Mouse (Mus musculus) hindbrain, embryonic 14.5 days (tissue): ENCODE measurements around the gene Svs4. TPM values are rescaled to one million over a fixed set of nuclear protein-coding genes. Genes with fewer than 3 reads are reported as not detected.
"Not testable (repeated sequence)": the region's sequence is repeated elsewhere in the genome, so short reads cannot be mapped to it uniquely, and the experiment has no call there.

ENCODE experiments used
- ATAC-seq: fragments of 200-750 bp; cut with Nextera tagmentation; 2 replicates; pipeline ENCODE4 v1.8.0; 2017; ENCODE audit warnings: moderate number of reproducible peaks, mild to moderate bottlenecking, moderate TSS enrichment, moderate library complexity; ENCODE audit not compliant: low FRiP score
- DNase-seq: peaks from one replicate; pipeline ENCODE4 v3.0.0-alpha.2; 2015; ENCODE audit warnings: low spot score
- H3K27ac ChIP-seq: fragments of 300-500 bp; sonication (generic); 2 replicates; pipeline ENCODE4 v1.5.1; 2014; ENCODE audit warnings: mild to moderate bottlenecking, moderate library complexity
- H3K27me3 ChIP-seq: fragments of 300-500 bp; sonication (generic); 2 replicates; pipeline ENCODE4 v1.6.1; 2014; ENCODE audit warnings: mild to moderate bottlenecking, low read length, mixed read lengths; ENCODE audit not compliant: control insufficient read depth, insufficient read depth
- H3K36me3 ChIP-seq: fragments of 300-500 bp; sonication (generic); replicated peaks from 2 replicates; pipeline ENCODE4 v1.6.1; 2014; ENCODE audit not compliant: control insufficient read depth, insufficient read depth
- H3K4me1 ChIP-seq: fragments of 300-500 bp; sonication (generic); replicated peaks from 2 replicates; pipeline ENCODE4 v1.6.1; 2014; ENCODE audit warnings: antibody characterized with exemption, low read length, mixed read lengths; ENCODE audit not compliant: control insufficient read depth, insufficient read depth
- H3K4me2 ChIP-seq: fragments of 300-500 bp; sonication (generic); replicated peaks from 2 replicates; pipeline ENCODE4 v1.6.1; 2014; ENCODE audit warnings: mild to moderate bottlenecking, moderate library complexity
- H3K4me3 ChIP-seq: fragments of 300-500 bp; sonication (generic); replicated peaks from 2 replicates; pipeline ENCODE4 v1.5.1; 2014; ENCODE audit warnings: mild to moderate bottlenecking, low read length
- H3K9ac ChIP-seq: fragments of 300-500 bp; sonication (generic); 2 replicates; pipeline ENCODE4 v1.6.1; 2014
- H3K9me3 ChIP-seq: fragments of 300-500 bp; sonication (generic); 2 replicates; pipeline ENCODE4 v1.6.1; 2016; ENCODE audit warnings: low read length; ENCODE audit not compliant: control insufficient read depth
- WGBS: fragments of 180-500 bp; shearing (Covaris S2); extraction: QIAGEN DNeasy Blood & Tissue Kit; methylation state at CpG from one replicate; pipeline ENCODE4 v1.1.7; 2014; 5-methylcytosine and 5-hydroxymethylcytosine counted together
- polyA plus RNA-seq: library from polyadenylated mRNA; unstranded; fragments of >200 nt; fragmentation: Nextera tagmentation; extraction: Ambion mirVana; gene quantifications from 2 replicates; pipeline ENCODE4 v1.2.1, GENCODE M21; 2014

Svs4 gene
- polyA plus RNA-seq = not detected in 2 replicates

DNA sequence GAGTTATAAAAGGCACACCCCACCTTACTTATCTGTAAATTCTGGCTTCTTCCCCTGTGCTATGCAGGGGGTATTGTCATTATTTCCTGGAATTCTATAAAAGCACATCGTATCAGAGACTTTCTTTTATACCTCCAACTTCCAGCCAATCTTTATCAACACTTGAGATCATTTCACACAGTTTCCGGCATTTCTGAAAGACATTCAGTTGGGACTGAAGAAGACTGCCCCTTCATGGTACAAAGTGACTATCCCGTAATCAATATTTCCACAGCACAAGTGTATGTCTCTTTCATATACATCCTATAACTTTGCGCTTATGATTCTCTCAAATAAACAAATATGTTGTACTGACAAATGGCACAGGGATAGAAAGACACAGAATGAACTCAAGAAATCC is at the start of gene Svs4:
Svs4 (minus strand) TSS at position 101 of the 400 bp plus-strand sequence.
- H3K4me1 ChIP-seq = no peaks in the 10 kb centered on the region
- H3K9me3 ChIP-seq = no peaks in the 10 kb centered on the region
- H3K9ac ChIP-seq = no peak within 1 kb of the TSS
- no peak within 1 kb of the TSS for H3K4me2 ChIP-seq
- WGBS = 95% methylated on average over 4 of the region's 4 CpGs
- no peaks in the 10 kb centered on the region for H3K27me3 ChIP-seq
- H3K4me3 ChIP-seq = no peak within 1 kb of the TSS
- H3K36me3 ChIP-seq = no peaks in the 10 kb centered on the region
- DNase-seq (no peak), ATAC-seq (no peak)
- H3K27ac ChIP-seq = no peak within 1 kb of the TSS

- no peaks in the 10 kb centered on the region for H3K9me3 ChIP-seq
- DNase-seq (no peak), ATAC-seq (no peak)
- no peak overlapping the region for H3K27ac ChIP-seq
- 87% methylated on average over 6 of the region's 6 CpGs for WGBS
- H3K27me3 ChIP-seq = no peaks in the 10 kb centered on the region
- H3K9ac ChIP-seq = no peak overlapping the region
- no peaks in the 10 kb centered on the region for H3K36me3 ChIP-seq
- no peak overlapping the region for H3K4me3 ChIP-seq
- H3K4me1 ChIP-seq = no peaks in the 10 kb centered on the region
- H3K4me2 ChIP-seq = no peak overlapping the region
These were observed 42.7 kb upstream of the Svs4 start for GRCm38 (mm10) chr2:164320983-164321382.

- H3K4me3 ChIP-seq, H3K36me3 ChIP-seq, ATAC-seq, H3K27ac ChIP-seq, H3K4me2 ChIP-seq, DNase-seq, H3K9me3 ChIP-seq, H3K27me3 ChIP-seq, H3K9ac ChIP-seq, H3K4me1 ChIP-seq: not testable (repeated sequence)
- WGBS = 72% methylated on average over 1 of the region's 1 CpGs
These were observed 38.2 kb upstream of the Svs4 start, which contains the start of gene Svs6 for GRCm38 (mm10) chr2:164316451-164316850. TSS of gene Svs6 (plus strand) at chr2:164316751.

GRCm38 (mm10) chr2:164315460-164315859 is 37.2 kb upstream of the Svs4 start:
- H3K9ac ChIP-seq, H3K27me3 ChIP-seq, DNase-seq, H3K9me3 ChIP-seq, ATAC-seq, H3K27ac ChIP-seq, H3K36me3 ChIP-seq, H3K4me3 ChIP-seq, H3K4me1 ChIP-seq, H3K4me2 ChIP-seq: not testable (repeated sequence)

DNA sequence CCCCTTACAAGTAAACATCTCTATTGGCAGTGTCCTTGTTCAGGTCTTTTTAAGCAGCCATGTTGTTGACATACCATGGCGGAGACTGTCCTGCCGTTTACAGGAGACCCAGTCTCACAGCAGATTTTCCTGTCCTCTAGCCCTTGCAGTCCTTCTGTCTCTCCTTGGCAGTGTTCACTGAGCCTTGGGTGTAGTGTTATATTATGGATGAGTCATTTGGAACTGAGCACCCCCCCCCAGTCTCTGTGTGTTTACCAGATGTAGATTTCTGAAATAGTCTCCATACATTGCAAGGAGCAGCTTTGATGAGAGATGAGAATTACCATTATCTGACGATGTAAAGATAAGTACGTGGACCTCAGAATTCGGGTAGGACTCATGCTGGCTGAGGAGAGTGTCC is 34.3 kb upstream of the Svs4 start:
- Histone ChIP-seq H3K36me3 (no peaks in the 10 kb centered on the region), H3K27ac (no peak overlapping the region), H3K9ac (no peak overlapping the region), H3K4me2 (no peak overlapping the region), H3K4me1 (no peaks in the 10 kb centered on the region), H3K27me3 (no peaks in the 10 kb centered on the region), H3K4me3 (no peak overlapping the region), H3K9me3 (no peaks in the 10 kb centered on the region)
- WGBS = 86% methylated on average over 5 of the region's 5 CpGs
- DNase-seq (no peak), ATAC-seq (no peak)

- not testable (repeated sequence) for DNase-seq, H3K27me3 ChIP-seq, H3K4me3 ChIP-seq, H3K27ac ChIP-seq, H3K9ac ChIP-seq, H3K9me3 ChIP-seq, ATAC-seq, H3K36me3 ChIP-seq, H3K4me1 ChIP-seq, H3K4me2 ChIP-seq
- 79% methylated on average over 1 of the region's 1 CpGs for WGBS
These were observed 10.7 kb upstream of the Svs4 start, which contains the start of gene Svs3a for GRCm38 (mm10) chr2:164288968-164289367. TSS of gene Svs3a (plus strand) at chr2:164289268.

GRCm38 (mm10) chr2:164256540-164256939 is 21.7 kb downstream of the Svs4 start, which contains the start of gene Svs3b:
TSS of gene Svs3b (minus strand) at chr2:164256640.
- H3K36me3 ChIP-seq, H3K27ac ChIP-seq, H3K4me3 ChIP-seq, DNase-seq, H3K4me1 ChIP-seq, H3K9ac ChIP-seq, H3K9me3 ChIP-seq, ATAC-seq, H3K4me2 ChIP-seq, H3K27me3 ChIP-seq: not testable (repeated sequence)
- WGBS = 81% methylated on average over 1 of the region's 1 CpGs

- WGBS = 87% methylated on average over 3 of the region's 3 CpGs
- H3K4me3 ChIP-seq = no peak within 1 kb of the TSS
- ATAC-seq = no peak
These were observed 39.9 kb downstream of the Svs4 start, which contains the start of gene Svs2 for GRCm38 (mm10) chr2:164238366-164238765. TSS of gene Svs2 (minus strand) at chr2:164238466.

DNA sequence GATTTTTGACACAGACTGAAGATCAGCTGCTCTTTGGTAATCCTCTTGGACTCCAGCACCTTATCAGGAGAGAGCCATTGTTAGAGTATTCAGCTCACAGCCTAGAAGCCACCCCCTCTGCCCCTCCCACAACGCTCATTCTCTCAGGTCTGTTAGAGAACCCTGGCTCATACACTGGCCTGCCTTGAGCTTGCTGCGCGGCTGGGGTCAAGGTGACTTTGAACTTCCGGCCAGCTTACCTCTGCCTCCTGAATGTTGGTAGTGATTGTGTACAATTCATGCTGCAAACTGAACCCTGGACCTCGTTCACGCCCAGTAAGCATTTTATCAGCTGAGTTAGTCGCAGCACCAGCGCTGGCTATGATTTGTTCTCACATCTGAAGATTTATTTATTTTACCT is 45.6 kb downstream of the Svs4 start:
- no peaks in the 10 kb centered on the region for H3K36me3 ChIP-seq
- H3K9me3 ChIP-seq = no peaks in the 10 kb centered on the region
- no peak overlapping the region for H3K4me2 ChIP-seq
- 89% methylated on average over 8 of the region's 8 CpGs for WGBS
- DNase-seq (no peak), ATAC-seq (no peak)
- no peak overlapping the region for H3K4me3 ChIP-seq
- no peak overlapping the region for H3K9ac ChIP-seq
- no peak overlapping the region for H3K27ac ChIP-seq
- no peaks in the 10 kb centered on the region for H3K27me3 ChIP-seq
- no peaks in the 10 kb centered on the region for H3K4me1 ChIP-seq

More at GRCm38 (mm10) chr2:164238366-164238765, 39.9 kb downstream of the Svs4 start, which contains the start of gene Svs2:
- no peak for DNase-seq
- Histone ChIP-seq H3K27me3 (no peaks in the 10 kb centered on the region), H3K9ac (no peak within 1 kb of the TSS), H3K4me1 (no peaks in the 10 kb centered on the region), H3K4me2 (no peak within 1 kb of the TSS), H3K9me3 (no peaks in the 10 kb centered on the region), H3K27ac (no peak within 1 kb of the TSS), H3K36me3 (no peaks in the 10 kb centered on the region)
